Mouse (Mus musculus): ENCODE measurements around the gene Gm42957. TPM values are rescaled to one million over a fixed set of nuclear protein-coding genes. Genes with fewer than 3 reads are reported as not detected.

Gene Gm42957
- polyA plus RNA-seq, 1 experiment from 2014 or later = not detected

- Histone ChIP-seq H3K4me1 (ENCODE audit: insufficient read depth) (no peaks in the 10 kb centered on the region), H3K9ac (replicated peaks) (no peak overlapping the region), H3K4me2 (ENCODE audit: low read depth, low read length) (no peak overlapping the region), H3K27ac (ENCODE audit: low read depth) (no peak overlapping the region), H3K27me3 (ENCODE audit: insufficient read depth, low read length) (peaks cover 3% of the 10 kb centered on the region), H3K9me3 (ENCODE audit: low read length) (no peaks in the 10 kb centered on the region), H3K36me3 (replicated peaks; ENCODE audit: insufficient read depth, low read length) (no peaks in the 10 kb centered on the region), H3K4me3 (ENCODE audit: low read depth, low read length) (no peak overlapping the region)
- DNase-seq (no peak), ATAC-seq (no peak)
- 78% methylated on average over 4 of the region's 4 CpGs for WGBS (ENCODE audit: insufficient replicate concordance)
- TF ChIP-seq CTCF (IDR thresholded peaks at IDR 0.05; ENCODE audit: low read depth) (no peak), EP300 (IDR thresholded peaks at IDR 0.05; ENCODE audit: low read depth) (no peak)
Measured at GRCm38 (mm10) chr3:96606618-96607017, 28.7 kb upstream of the Gm42957 start.

GRCm38 (mm10) chr3:96617941-96618340 lies 17.3 kb upstream of the Gm42957 start:
- Histone ChIP-seq H3K4me1 (ENCODE audit: insufficient read depth) (no peaks in the 10 kb centered on the region), H3K27ac (ENCODE audit: low read depth) (no peak overlapping the region), H3K27me3 (ENCODE audit: insufficient read depth, low read length) (no peaks in the 10 kb centered on the region), H3K4me3 (ENCODE audit: low read depth, low read length) (no peak overlapping the region), H3K9me3 (ENCODE audit: low read length) (no peaks in the 10 kb centered on the region), H3K9ac (replicated peaks) (no peak overlapping the region), H3K36me3 (replicated peaks; ENCODE audit: insufficient read depth, low read length) (0 out of 2 replicates have a peak, but pooled peaks cover 6% of the 10 kb centered on the region), H3K4me2 (ENCODE audit: low read depth, low read length) (no peak overlapping the region)
- ATAC-seq (no peak), DNase-seq (no peak)
- 81% methylated on average over 3 of the region's 3 CpGs for WGBS (ENCODE audit: insufficient replicate concordance)
- TF ChIP-seq CTCF (IDR thresholded peaks at IDR 0.05; ENCODE audit: low read depth) (no peak), EP300 (IDR thresholded peaks at IDR 0.05; ENCODE audit: low read depth) (no peak)

DNA sequence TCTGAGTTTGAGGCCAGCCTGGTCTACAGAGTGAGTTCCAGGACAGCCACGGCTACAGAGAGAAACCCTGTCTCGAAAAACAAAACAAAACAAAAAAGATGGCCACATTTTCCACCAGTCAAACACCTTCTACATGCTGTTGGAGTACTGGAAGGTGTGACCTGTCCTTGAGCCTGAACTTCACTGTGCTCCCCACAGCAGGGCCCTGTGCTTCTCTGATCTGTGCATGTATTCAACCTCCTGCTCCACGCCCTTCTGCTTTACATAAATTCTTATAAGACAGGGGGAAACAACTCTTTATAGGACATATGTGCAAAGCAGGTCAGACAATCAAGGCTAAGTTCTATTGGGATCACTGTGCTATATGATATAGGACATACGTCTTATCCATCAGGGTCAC lies 12.1 kb upstream of the Gm42957 start:
- H3K4me2 ChIP-seq (ENCODE audit: low read depth, low read length) = no peak overlapping the region
- H3K9ac ChIP-seq (replicated peaks) = no peak overlapping the region
- ATAC-seq (no peak), DNase-seq (no peak)
- no peak overlapping the region for H3K27ac ChIP-seq (ENCODE audit: low read depth)
- H3K4me1 ChIP-seq (ENCODE audit: insufficient read depth) = no peaks in the 10 kb centered on the region
- no peaks in the 10 kb centered on the region for H3K9me3 ChIP-seq (ENCODE audit: low read length)
- H3K4me3 ChIP-seq (ENCODE audit: low read depth, low read length) = no peak overlapping the region
- no peak for TF ChIP-seq EP300 (IDR thresholded peaks at IDR 0.05; ENCODE audit: low read depth)
- no peak for TF ChIP-seq CTCF (IDR thresholded peaks at IDR 0.05; ENCODE audit: low read depth)
- H3K36me3 ChIP-seq (replicated peaks; ENCODE audit: insufficient read depth, low read length) = peaks cover 17% of the 10 kb centered on the region; the same call in 1 of the 2 replicates
- H3K27me3 ChIP-seq (ENCODE audit: insufficient read depth, low read length) = no peaks in the 10 kb centered on the region
- 83% methylated on average over 4 of the region's 4 CpGs for WGBS (ENCODE audit: insufficient replicate concordance)

GRCm38 (mm10) chr3:96629729-96630600 lies 5.3 kb upstream of the Gm42957 start, which contains the start of gene Rbm8a:
Gene Rbm8a (plus strand): TSS chr3:96629933.
- H3K4me3 ChIP-seq (ENCODE audit: low read depth, low read length) = peak within 1 kb of the TSS; percentile 85
- H3K4me1 ChIP-seq (ENCODE audit: insufficient read depth) = peaks cover 14% of the 10 kb centered on the region
- WGBS (ENCODE audit: insufficient replicate concordance) = 1% methylated on average over 48 of the region's 48 CpGs

GRCm38 (mm10) chr3:96632058-96632457 lies 3.2 kb upstream of the Gm42957 start:
- H3K9ac ChIP-seq (replicated peaks) = no peak overlapping the region
- H3K4me2 ChIP-seq (ENCODE audit: low read depth, low read length) = no peak overlapping the region
- no peaks in the 10 kb centered on the region for H3K9me3 ChIP-seq (ENCODE audit: low read length)
- H3K4me1 ChIP-seq (ENCODE audit: insufficient read depth) = peaks cover 23% of the 10 kb centered on the region
- H3K27me3 ChIP-seq (ENCODE audit: insufficient read depth, low read length) = no peaks in the 10 kb centered on the region
- ATAC-seq (no peak), DNase-seq (no peak)
- no peak for TF ChIP-seq EP300 (IDR thresholded peaks at IDR 0.05; ENCODE audit: low read depth)
- TF ChIP-seq CTCF (IDR thresholded peaks at IDR 0.05; ENCODE audit: low read depth) = no peak
- H3K36me3 ChIP-seq (replicated peaks; ENCODE audit: insufficient read depth, low read length) = peaks cover 21% of the 10 kb centered on the region
- H3K27ac ChIP-seq (ENCODE audit: low read depth) = no peak overlapping the region
- H3K4me3 ChIP-seq (ENCODE audit: low read depth, low read length) = no peak overlapping the region

More at GRCm38 (mm10) chr3:96629729-96630600, 5.3 kb upstream of the Gm42957 start, which contains the start of gene Rbm8a:
- Histone ChIP-seq H3K27ac (ENCODE audit: low read depth) (peak within 1 kb of the TSS; percentile 71), H3K9ac (replicated peaks) (peak within 1 kb of the TSS; percentile 79), H3K9me3 (ENCODE audit: low read length) (no peaks in the 10 kb centered on the region), H3K4me2 (ENCODE audit: low read depth, low read length) (peak within 1 kb of the TSS; percentile 86), H3K27me3 (ENCODE audit: insufficient read depth, low read length) (no peaks in the 10 kb centered on the region), H3K36me3 (replicated peaks; ENCODE audit: insufficient read depth, low read length) (peaks cover 21% of the 10 kb centered on the region)
- peak; percentile 98 for ATAC-seq
- DNase-seq = peak; percentile 95
- TF ChIP-seq CTCF (IDR thresholded peaks at IDR 0.05; ENCODE audit: low read depth) = no peak
- TF ChIP-seq EP300 (IDR thresholded peaks at IDR 0.05; ENCODE audit: low read depth) = peak; percentile 60; the same call in 1 of the 2 replicates

GRCm38 (mm10) chr3:96634015-96634414 lies 1.3 kb upstream of the Gm42957 start:
- WGBS (ENCODE audit: insufficient replicate concordance) = 63% methylated on average over 1 of the region's 1 CpGs
- no peak overlapping the region for H3K4me3 ChIP-seq (ENCODE audit: low read depth, low read length)
- peaks cover 30% of the 10 kb centered on the region for H3K36me3 ChIP-seq (replicated peaks; ENCODE audit: insufficient read depth, low read length)
- H3K27ac ChIP-seq (ENCODE audit: low read depth) = no peak overlapping the region
- no peak for TF ChIP-seq CTCF (IDR thresholded peaks at IDR 0.05; ENCODE audit: low read depth)
- TF ChIP-seq EP300 (IDR thresholded peaks at IDR 0.05; ENCODE audit: low read depth) = no peak
- no peaks in the 10 kb centered on the region for H3K27me3 ChIP-seq (ENCODE audit: insufficient read depth, low read length)
- DNase-seq = no peak
- H3K4me1 ChIP-seq (ENCODE audit: insufficient read depth) = peaks cover 21% of the 10 kb centered on the region
- H3K9me3 ChIP-seq (ENCODE audit: low read length) = no peaks in the 10 kb centered on the region
- H3K9ac ChIP-seq (replicated peaks) = no peak overlapping the region
- no peak for ATAC-seq
- H3K4me2 ChIP-seq (ENCODE audit: low read depth, low read length) = no peak overlapping the region

Data from liver, postnatal 0 days (tissue).